In the genomic region with DNA sequence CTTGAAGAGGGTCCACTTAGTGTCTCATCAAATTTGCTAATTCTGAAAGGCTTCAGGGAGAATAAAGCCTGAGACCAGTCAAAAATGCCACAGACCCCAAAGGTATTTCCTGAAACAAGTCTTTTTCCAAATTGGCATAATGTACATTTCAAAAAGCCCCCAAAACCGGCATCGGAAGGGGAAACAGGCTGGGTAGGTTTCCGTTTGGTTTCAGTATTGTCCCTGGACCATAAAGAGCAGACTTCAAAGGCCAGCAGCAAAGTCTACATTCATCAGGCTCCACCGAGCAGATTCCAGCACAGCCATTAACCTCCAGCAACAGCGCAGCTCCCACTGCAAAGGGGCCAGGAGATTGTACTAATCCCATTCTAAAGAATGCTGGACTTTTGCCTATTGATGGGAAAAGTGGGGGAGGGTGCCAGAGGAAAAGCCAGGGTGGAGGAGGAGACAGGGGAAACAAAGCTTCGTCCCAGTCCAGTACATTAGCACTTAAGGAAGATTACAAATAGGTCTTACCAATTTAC, we compare ENCODE assay signal across 15 mouse cellular contexts. TPM values are rescaled to one million over a fixed set of nuclear protein-coding genes. Genes with fewer than 3 reads are reported as not detected.
DNase-seq lines count a peak whose midpoint lies in the region; ATAC-seq lines count a peak whose summit lies in the region.
"Had no signal": no experiment of that assay in that cellular context is flagged by ENCODE, and none has a peak within 500 bp of the region (broad histone marks: within the 10 kb centered on the region; RNA-seq: fewer than 3 reads in every experiment).

No protein-coding gene starts in this region.

- 14% methylated on average over 6 of the region's 6 CpGs for WGBS in hindbrain, embryonic 12.5 days
- 11% methylated on average over 6 of the region's 6 CpGs for WGBS in hindbrain, embryonic 14.5 days
- whole genome bisulfite sequencing in midbrain, embryonic 11.5 days, result 6% methylated on average over 6 of the region's 6 CpGs
- 6% methylated on average over 6 of the region's 6 CpGs for WGBS in midbrain, embryonic 15.5 days
- WGBS in embryonic facial prominence, embryonic 11.5 days, result 16% methylated on average over 6 of the region's 6 CpGs

- no peak for DNase-seq in hindbrain, embryonic 14.5 days (ENCODE audit: low spot score)
- DNase-seq in midbrain, embryonic 11.5 days (ENCODE audit: low spot score, missing footprints), result peak; percentile 92
- DNase-seq in embryonic facial prominence, embryonic 11.5 days (ENCODE audit: low spot score), result peak; percentile 39
- DNase-seq in ovary, postnatal 14 days (ENCODE audit: low spot score), result no peak
- DNase-seq in natural killer cell, adult 2 months (ENCODE audit: low spot score in 2 of 2), result no peak
- DNase-seq: cerebellum, adult 18-20 months; liver, postnatal 0 days; right cerebral cortex, postnatal 14 days had no signal

- H3K4me1 ChIP-seq in hindbrain, embryonic 12.5 days, result peaks cover 66% of the 10 kb centered on the region
- H3K4me1 ChIP-seq in hindbrain, embryonic 14.5 days (replicated peaks; ENCODE audit: control insufficient read depth, insufficient read depth, low read length), result peaks cover 31% of the 10 kb centered on the region
- peaks cover 73% of the 10 kb centered on the region for H3K4me1 ChIP-seq in midbrain, embryonic 11.5 days (ENCODE audit: control insufficient read depth, insufficient read depth, low read length)
- H3K4me1 ChIP-seq in midbrain, embryonic 15.5 days, result peaks cover 8% of the 10 kb centered on the region; the same call in 1 of the 2 replicates
- H3K4me1 ChIP-seq in embryonic facial prominence, embryonic 11.5 days (ENCODE audit: control insufficient read depth, insufficient read depth, low read length), result no peaks in the 10 kb centered on the region; the same call in none of the 2 replicates

- no peak for ATAC-seq in hindbrain, embryonic 12.5 days (ENCODE audit: low FRiP score)
- ATAC-seq in hindbrain, embryonic 14.5 days (ENCODE audit: low FRiP score), result no peak
- ATAC-seq in midbrain, embryonic 11.5 days (ENCODE audit: low FRiP score), result peak; percentile 51
- no peak for ATAC-seq in midbrain, embryonic 15.5 days (replicated peaks)
- no peak for ATAC-seq in embryonic facial prominence, embryonic 11.5 days (replicated peaks; ENCODE audit: insufficient number of reproducible peaks, low FRiP score, low TSS enrichment, low read depth)
- ATAC-seq: CD4-positive, CD25-positive, alpha-beta regulatory T cell, adult 4 months; hindbrain, postnatal 0 days; liver, postnatal 0 days had no signal

- H3K27ac ChIP-seq in hindbrain, embryonic 12.5 days, result 0 out of 2 replicates have a peak overlapping the region, but pooled peaks have one; percentile 4
- no peak overlapping the region for H3K27ac ChIP-seq in hindbrain, embryonic 14.5 days
- peak overlapping the region; percentile 1 for H3K27ac ChIP-seq in midbrain, embryonic 11.5 days (ENCODE audit: low read depth, low read length)
- no peak overlapping the region for H3K27ac ChIP-seq in midbrain, embryonic 15.5 days
- no peak overlapping the region for H3K27ac ChIP-seq in embryonic facial prominence, embryonic 11.5 days (replicated peaks; ENCODE audit: low read depth, low read length)
- H3K27ac ChIP-seq: hindbrain, postnatal 0 days; limb, embryonic 12.5 days; macrophage had no signal

- no peaks in the 10 kb centered on the region; the same call in 1 of the 2 replicates for H3K27me3 ChIP-seq in hindbrain, embryonic 12.5 days
- H3K27me3 ChIP-seq in hindbrain, embryonic 14.5 days (ENCODE audit: control insufficient read depth, insufficient read depth, low read length), result no peaks in the 10 kb centered on the region
- no peaks in the 10 kb centered on the region for H3K27me3 ChIP-seq in midbrain, embryonic 11.5 days (ENCODE audit: control insufficient read depth, insufficient read depth, low read length)
- no peaks in the 10 kb centered on the region for H3K27me3 ChIP-seq in midbrain, embryonic 15.5 days (replicated peaks)
- H3K27me3 ChIP-seq in embryonic facial prominence, embryonic 11.5 days (ENCODE audit: control insufficient read depth, insufficient read depth, low read length), result no peaks in the 10 kb centered on the region
- H3K27me3 ChIP-seq: limb, embryonic 12.5 days had no signal

- no peak overlapping the region for H3K4me2 ChIP-seq in hindbrain, embryonic 12.5 days (replicated peaks)
- H3K4me2 ChIP-seq in hindbrain, embryonic 14.5 days (replicated peaks), result no peak overlapping the region
- no peak overlapping the region for H3K4me2 ChIP-seq in midbrain, embryonic 11.5 days
- no peak overlapping the region for H3K4me2 ChIP-seq in midbrain, embryonic 15.5 days
- H3K4me2 ChIP-seq in embryonic facial prominence, embryonic 11.5 days (ENCODE audit: low read depth, low read length), result no peak overlapping the region; the same call in 1 of the 2 replicates
- H3K4me2 ChIP-seq: limb, embryonic 12.5 days had no signal

- H3K9me3 ChIP-seq in hindbrain, embryonic 12.5 days (replicated peaks), result no peaks in the 10 kb centered on the region
- no peaks in the 10 kb centered on the region for H3K9me3 ChIP-seq in hindbrain, embryonic 14.5 days (ENCODE audit: control insufficient read depth, low read length)
- H3K9me3 ChIP-seq in midbrain, embryonic 11.5 days (ENCODE audit: control insufficient read depth, low read length), result no peaks in the 10 kb centered on the region
- no peaks in the 10 kb centered on the region for H3K9me3 ChIP-seq in midbrain, embryonic 15.5 days
- H3K9me3 ChIP-seq in embryonic facial prominence, embryonic 11.5 days (replicated peaks; ENCODE audit: control insufficient read depth, low read length), result no peaks in the 10 kb centered on the region
- H3K9me3 ChIP-seq: limb, embryonic 12.5 days had no signal

- H3K9ac ChIP-seq in hindbrain, embryonic 12.5 days, result no peak overlapping the region
- no peak overlapping the region for H3K9ac ChIP-seq in hindbrain, embryonic 14.5 days
- H3K9ac ChIP-seq in midbrain, embryonic 11.5 days (ENCODE audit: low read length), result no peak overlapping the region
- H3K9ac ChIP-seq in midbrain, embryonic 15.5 days, result no peak overlapping the region
- H3K9ac ChIP-seq in embryonic facial prominence, embryonic 11.5 days (replicated peaks; ENCODE audit: low read length), result no peak overlapping the region
- H3K9ac ChIP-seq: limb, embryonic 12.5 days; liver, postnatal 0 days had no signal

- H3K36me3 ChIP-seq in hindbrain, embryonic 12.5 days, result peaks cover 20% of the 10 kb centered on the region
- H3K36me3 ChIP-seq in hindbrain, embryonic 14.5 days (replicated peaks; ENCODE audit: control insufficient read depth, insufficient read depth), result peaks cover 4% of the 10 kb centered on the region; the same call in 1 of the 2 replicates
- peaks cover 6% of the 10 kb centered on the region for H3K36me3 ChIP-seq in midbrain, embryonic 11.5 days (ENCODE audit: control insufficient read depth, insufficient read depth, low read length)
- no peaks in the 10 kb centered on the region for H3K36me3 ChIP-seq in midbrain, embryonic 15.5 days (replicated peaks)
- no peaks in the 10 kb centered on the region; the same call in 1 of the 2 replicates for H3K36me3 ChIP-seq in embryonic facial prominence, embryonic 11.5 days (replicated peaks; ENCODE audit: control insufficient read depth, insufficient read depth, low read depth, low read length)

- H3K4me3 ChIP-seq in hindbrain, embryonic 12.5 days, result no peak overlapping the region
- H3K4me3 ChIP-seq in hindbrain, embryonic 14.5 days (replicated peaks; ENCODE audit: low read length), result no peak overlapping the region
- no peak overlapping the region for H3K4me3 ChIP-seq in midbrain, embryonic 11.5 days (ENCODE audit: low read depth, low read length)
- no peak overlapping the region for H3K4me3 ChIP-seq in midbrain, embryonic 15.5 days
- H3K4me3 ChIP-seq in embryonic facial prominence, embryonic 11.5 days (ENCODE audit: low read depth, low read length), result no peak overlapping the region
- H3K4me3 ChIP-seq: limb, embryonic 12.5 days; myocyte had no signal

RNA-seq across cellular contexts. Expression of a gene that starts 17.2 kb away (rescaled TPM):
- polyA plus RNA-seq in hindbrain, embryonic 12.5 days (2016; fragmentation: Nextera tagmentation; extraction: Ambion mirVana), result 31.6 and 34.0 TPM in 2 replicates
- 13.2 and 14.7 TPM in 2 replicates for polyA plus RNA-seq in hindbrain, embryonic 14.5 days (2014; fragmentation: Nextera tagmentation; extraction: Ambion mirVana)
- polyA plus RNA-seq in midbrain, embryonic 11.5 days (2014; fragmentation: Nextera tagmentation; extraction: Ambion mirVana), result 35.4 TPM in 2 replicates
- polyA plus RNA-seq in midbrain, embryonic 15.5 days (2015; fragmentation: Nextera tagmentation; extraction: Ambion mirVana), result 11.7 and 12.6 TPM in 2 replicates
- polyA plus RNA-seq in embryonic facial prominence, embryonic 11.5 days (2014; fragmentation: Nextera tagmentation; extraction: Ambion mirVana), result 14.2 and 15.8 TPM in 2 replicates

Comparison
In these comparisons a context has a peak if more than half of its experiments do, and no peak if none do; other contexts are left out.
1. H3K27ac ChIP-seq: peak in hindbrain, embryonic 12.5 days (single experiment) and midbrain, embryonic 11.5 days (single experiment); none in hindbrain, embryonic 14.5 days (single experiment), midbrain, embryonic 15.5 days (single experiment) and embryonic facial prominence, embryonic 11.5 days (single experiment).
2. DNase-seq: peak in midbrain, embryonic 11.5 days (single experiment) and embryonic facial prominence, embryonic 11.5 days (single experiment); none in hindbrain, embryonic 14.5 days (single experiment), ovary, postnatal 14 days (single experiment) and natural killer cell, adult 2 months (0 of 2).